Mouse (Mus musculus) Muller cell, postnatal 12 days (primary cell): ENCODE data around the gene Pim1.
"Not testable (repeated sequence)": the region's sequence is repeated elsewhere in the genome, so short reads cannot be mapped to it uniquely, and the experiment has no call there.

Source experiments
- DNase-seq: peaks from one replicate; pipeline ENCODE4 v3.0.0-alpha.2; 2015; ENCODE audit errors: inconsistent ontology term

The Pim1 gene

DNA sequence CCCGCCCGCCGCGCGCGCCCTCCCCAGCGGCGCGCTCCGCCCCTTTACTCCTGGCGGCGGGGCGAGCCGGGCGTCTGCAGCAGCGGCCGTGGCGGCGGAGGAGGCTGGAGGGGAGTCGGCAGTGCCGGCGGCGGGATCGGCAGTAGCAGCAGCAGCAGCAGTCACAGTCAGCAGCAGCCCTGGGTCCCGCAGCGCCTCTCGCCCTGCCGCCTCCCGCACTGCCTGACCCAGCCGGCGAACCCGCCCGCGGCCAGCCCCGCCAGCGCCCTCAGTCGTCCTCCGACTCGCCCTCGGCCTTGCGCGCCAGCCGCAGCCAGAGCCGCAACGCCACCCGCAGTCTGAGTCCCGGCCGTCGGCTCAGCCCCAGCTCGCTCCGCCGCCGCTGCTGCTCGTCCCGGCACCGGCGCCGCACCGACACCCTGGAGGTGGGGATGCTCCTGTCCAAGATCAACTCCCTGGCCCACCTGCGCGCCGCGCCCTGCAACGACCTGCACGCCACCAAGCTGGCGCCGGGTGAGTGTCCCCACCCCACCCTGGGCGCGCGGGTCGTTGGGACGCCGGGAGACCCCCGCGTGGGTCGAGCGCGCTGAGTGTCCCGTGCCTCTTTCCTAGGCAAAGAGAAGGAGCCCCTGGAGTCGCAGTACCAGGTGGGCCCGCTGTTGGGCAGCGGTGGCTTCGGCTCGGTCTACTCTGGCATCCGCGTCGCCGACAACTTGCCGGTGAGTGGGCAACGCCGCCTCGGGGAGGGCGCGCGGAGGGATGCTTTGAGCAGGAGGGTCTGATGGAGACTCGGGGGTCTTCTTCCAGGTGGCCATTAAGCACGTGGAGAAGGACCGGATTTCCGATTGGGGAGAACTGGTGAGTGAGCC, at the start of gene Pim1:
Gene Pim1, plus strand, starts transcription at position 41 of the 869 bp plus-strand sequence.
- no peak for DNase-seq

GRCm38 (mm10) chr17:29441562-29441961, 49.0 kb upstream of the Pim1 start:
- no peak for DNase-seq

GRCm38 (mm10) chr17:29442131-29442557, 48.4 kb upstream of the Pim1 start:
- no peak for DNase-seq

DNA sequence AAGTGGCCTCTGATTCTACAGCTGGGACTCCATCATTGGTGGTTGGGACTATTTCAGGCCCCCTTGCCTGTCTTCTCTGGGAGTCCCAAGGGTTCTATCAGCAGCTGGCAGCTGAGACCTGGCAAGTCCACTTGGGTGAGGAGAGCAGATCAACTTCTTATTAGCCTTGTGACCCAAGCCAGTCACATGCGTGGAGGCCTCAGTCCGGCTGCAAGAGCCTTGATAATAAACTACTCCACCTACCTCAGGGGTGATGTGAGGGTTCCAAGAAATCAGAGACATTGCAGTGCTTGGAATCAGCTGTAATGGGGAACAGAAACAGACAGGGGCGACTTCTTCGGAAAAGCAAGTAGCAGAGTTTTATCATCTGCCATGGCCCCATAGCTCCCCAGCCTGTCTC, 46.8 kb upstream of the Pim1 start:
- no peak for DNase-seq

GRCm38 (mm10) chr17:29445072-29445471, 45.5 kb upstream of the Pim1 start:
- no peak for DNase-seq

DNA sequence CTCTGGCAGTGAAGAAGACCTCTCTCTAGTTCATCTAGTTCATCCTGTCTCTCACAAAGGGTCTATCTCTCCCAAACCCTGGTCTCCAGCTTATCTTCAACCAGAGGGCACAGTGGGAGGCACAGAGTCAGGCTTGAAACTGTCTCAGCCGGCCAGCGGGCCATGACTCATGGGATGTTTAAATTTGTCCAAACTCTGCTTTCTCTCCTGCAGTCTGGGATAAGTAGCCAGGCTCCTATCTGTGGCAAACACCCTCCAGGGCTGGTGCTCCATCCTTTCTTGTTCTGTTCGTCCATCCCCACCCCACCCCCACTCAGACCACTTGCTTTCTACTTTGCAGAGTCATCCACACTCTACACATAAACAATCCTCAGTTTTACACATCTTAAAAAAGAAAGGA, 43.2 kb upstream of the Pim1 start:
- peak; percentile 32 for DNase-seq

- DNase-seq = no peak
Measured at GRCm38 (mm10) chr17:29448055-29448454, 42.5 kb upstream of the Pim1 start.

GRCm38 (mm10) chr17:29448561-29448960, 42.0 kb upstream of the Pim1 start:
- DNase-seq = no peak

DNA sequence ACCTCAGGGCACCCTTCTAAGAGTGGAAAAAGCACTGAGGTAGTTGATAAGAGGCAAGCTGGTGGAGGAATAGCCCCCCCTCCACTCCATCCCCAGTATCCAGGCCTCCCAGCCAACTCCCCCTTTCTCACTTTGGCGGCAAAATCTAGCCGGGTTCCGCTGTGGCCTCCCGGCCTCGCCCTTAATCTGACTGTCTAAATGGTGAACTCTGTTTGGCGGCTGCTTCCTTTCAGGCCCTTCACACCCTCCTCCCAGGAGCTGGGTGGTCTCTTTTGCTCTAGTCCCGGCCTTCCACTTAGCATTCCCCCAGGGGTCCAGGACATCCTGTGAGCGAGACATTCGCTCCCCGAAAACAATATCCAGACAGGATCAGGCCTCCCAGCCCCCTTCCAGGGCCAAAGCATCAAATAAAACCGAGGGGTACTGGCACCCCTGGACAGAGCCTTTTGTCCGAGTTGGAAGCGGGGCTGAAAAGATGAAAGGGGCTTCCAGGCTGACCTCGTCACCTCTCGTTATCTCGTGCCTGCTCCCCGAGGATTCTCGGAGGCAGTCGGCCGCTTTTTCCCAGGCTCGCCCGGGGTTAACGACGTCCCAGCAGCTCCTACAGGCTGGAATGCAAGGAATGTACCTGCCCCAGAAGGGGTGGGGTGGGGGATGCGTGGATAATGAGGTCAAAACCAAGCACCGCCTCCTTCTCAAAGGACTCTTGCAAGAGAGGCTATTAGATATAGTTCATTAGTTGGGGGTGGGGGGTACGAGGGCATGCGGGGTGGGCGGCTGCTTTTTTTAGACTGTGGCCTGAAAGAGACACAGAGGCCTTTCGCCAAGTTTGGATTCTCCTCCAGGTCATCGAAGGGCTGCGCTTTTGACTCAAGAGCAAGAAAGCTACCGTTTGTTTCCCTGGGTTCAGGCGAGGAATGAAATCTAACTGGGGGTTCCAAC, 39.4 kb upstream of the Pim1 start:
- peak; percentile 90 for DNase-seq

DNA sequence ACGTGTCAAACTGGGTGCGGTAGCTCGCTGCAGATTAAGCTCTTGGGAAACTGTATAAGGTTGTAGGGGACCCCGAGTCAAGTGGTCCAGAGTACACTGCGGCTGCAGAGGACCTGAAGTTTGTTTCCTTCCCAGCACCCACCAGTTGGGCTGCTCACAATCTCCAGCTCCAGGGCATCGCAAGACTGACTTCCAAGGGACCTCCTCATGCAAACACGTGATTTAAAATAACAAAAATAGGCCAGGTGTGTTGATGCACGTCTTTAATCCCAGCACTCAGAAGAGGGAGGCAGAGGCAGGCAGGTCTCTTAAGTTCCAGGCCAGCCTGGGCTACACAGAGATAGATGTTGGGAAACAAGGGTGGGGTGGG, 38.7 kb upstream of the Pim1 start:
- no peak for DNase-seq

- not testable (repeated sequence) for DNase-seq
Measured at GRCm38 (mm10) chr17:29454119-29454518, 36.4 kb upstream of the Pim1 start.

DNA sequence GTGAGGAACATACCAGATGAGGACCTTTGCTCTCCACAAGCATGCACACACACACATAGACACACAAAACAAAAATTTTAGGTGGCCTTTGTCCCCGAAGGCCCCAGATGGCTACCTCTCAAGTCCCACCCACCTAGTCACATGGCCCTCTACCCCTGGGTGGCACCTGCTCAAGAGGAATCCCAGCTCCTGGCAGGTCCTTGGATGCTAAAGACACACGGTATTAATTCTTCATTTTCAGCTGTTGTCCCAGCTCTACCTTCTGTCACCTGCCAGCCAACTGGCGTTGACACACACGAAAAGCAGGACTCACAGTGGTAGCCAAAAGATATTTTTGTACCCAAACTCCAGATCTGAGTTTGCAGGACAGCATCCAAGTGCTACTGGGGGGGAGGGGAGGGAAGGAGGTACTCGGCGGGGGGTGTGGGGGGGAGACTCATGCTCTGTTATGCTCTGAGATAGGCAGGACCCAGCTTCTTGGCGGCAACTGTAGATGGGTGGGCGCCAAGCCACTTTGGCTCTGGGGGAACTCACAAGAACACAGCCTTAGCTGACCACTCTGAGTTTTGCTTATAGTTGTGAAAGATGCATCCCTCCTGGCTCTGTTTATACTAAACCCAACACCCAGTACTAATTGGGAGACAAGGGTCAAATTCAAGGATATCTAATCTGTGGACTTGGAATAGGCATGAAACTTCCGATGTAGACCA, 35.0 kb upstream of the Pim1 start:
- no peak for DNase-seq

DNA sequence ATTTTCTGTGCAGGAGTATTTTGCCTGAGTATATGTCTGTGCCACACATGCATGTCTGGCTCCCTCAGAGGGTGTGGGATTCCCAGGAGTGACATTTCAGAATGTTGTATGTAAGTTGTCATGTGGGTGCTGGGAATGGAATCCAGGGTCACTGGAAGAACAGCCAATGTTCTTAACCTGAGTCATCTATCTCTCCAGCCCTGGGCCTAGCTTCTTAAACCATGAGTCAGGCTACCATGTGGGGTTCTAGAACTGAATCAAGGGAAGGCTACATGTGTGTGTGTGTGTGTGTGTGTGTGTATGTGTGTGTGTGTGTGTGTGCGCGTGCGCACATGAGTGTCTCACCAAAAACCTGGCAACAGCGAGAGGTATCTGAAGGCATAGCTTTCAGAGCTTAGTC, 34.1 kb upstream of the Pim1 start:
- DNase-seq = peak; percentile 43

DNA sequence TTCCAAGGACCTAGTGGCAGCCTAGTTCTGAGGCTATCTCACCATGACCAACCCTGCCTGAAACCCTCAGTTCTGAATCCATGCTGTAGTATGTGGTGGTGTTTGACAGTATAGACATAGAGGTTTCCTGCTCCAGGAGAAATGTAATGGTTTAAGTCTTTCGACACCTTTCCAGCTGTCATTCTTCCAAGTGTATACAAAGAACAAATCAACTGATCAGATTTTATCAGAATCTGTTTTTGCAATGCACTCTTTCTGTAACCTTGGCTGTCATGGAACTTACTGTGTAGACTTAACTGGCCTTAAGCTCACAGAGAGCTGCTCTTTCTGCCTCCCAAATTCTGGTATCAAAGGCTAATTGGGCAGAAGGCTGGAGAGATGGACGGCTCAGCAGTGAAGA, 33.6 kb upstream of the Pim1 start:
- DNase-seq = no peak

- peak; percentile 81 for DNase-seq
Measured at GRCm38 (mm10) chr17:29457795-29458560, 32.6 kb upstream of the Pim1 start.

DNA sequence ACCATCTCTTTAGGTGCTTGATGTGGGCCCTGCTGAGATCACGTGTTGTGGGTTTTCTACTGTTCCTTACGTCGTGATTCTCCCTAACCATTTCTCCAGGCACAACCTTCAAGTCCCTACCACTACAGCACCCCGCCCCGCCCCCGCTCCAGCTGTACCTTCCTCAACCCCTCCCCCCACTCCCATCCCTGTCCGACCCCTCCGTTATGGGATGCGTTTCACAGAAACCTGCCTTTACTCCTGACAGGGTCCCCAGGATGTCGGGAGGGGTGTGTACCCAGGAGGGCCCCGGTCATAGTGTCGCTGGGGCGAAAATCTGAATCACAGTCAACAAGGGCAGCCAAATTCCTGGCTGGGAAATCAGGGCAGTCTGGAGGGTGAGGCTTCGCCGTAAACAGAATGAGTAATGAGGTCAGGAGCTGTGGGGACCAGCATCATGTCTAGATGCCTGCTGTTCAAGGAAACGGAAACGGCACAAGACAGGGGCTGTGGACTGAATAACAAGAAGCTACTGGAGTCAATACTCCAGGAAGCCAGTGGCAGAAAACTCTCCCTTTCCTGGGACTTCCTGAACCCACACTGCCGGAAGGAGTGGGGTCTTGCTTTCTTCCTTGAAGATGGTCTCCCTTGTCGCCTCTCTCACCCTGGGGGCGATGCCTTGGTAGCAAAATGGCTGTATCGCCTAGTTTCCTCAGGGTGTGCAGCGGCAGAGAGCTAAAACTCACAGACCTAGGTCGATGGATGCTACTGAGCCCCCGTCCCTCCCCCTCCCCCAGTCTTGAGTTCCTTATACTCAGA, 31.0 kb upstream of the Pim1 start:
- DNase-seq = peak; percentile 95

DNA sequence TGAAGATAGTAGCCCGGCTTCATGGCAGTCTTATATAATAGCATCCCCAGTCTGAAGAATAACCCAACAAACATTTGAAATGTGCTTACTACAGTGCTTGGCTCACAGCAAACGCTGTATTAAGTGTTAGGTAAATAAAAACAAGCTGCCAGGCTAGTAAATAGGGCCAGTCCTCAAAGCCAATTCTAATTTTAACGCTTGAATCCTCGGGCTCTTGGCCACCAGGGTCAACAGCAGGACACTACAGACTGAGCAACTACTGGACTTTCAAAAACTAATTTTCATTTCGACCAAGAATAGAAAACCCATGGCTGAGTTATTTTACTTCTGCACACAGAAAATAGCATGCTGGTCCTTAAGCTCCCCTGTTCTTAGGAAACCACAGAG, 30.4 kb upstream of the Pim1 start:
- peak; percentile 68 for DNase-seq

- peak; percentile 29 for DNase-seq
Measured at GRCm38 (mm10) chr17:29463627-29464026, 26.9 kb upstream of the Pim1 start.

DNA sequence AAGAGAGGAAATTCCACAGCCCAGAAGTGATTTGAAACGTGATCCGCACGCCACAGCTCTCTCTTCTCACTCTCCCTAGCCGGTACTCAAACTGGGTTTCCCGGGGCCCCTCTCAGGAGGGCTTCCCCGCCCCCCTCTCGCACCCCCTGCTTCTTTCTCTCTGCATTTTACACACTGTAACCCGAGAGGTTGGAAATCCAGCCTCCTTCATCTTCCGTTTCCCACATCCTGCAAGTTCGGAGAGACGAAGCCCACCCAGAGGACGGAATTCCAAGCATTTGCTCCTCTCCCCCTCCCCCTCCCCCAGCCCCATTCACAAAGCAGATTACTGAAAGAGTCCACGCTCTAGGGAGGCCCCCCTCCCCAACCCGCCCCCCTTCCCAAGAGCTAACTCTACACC, 26.5 kb upstream of the Pim1 start:
- peak; percentile 73 for DNase-seq

- peak; percentile 42 for DNase-seq
Measured at GRCm38 (mm10) chr17:29464519-29465140, 25.9 kb upstream of the Pim1 start.
